Mouse (Mus musculus): ENCODE measurements around the gene Sult1a1.

- TF ChIP-seq CTCF (IDR thresholded peaks at IDR 0.05; ENCODE audit: control insufficient read depth, insufficient read depth, insufficient replicate concordance, low read depth, low read length) (no peak), POLR2A (IDR thresholded peaks at IDR 0.05; ENCODE audit: control insufficient read depth, low read depth, low read length) (no peak)
Measured at GRCm38 (mm10) chr7:126679683-126680082, 3.5 kb upstream of the Sult1a1 start.

All from testis, adult 2 months (tissue).